Comparison of ENCODE assay signal across 9 mouse cellular contexts in the genomic region with DNA sequence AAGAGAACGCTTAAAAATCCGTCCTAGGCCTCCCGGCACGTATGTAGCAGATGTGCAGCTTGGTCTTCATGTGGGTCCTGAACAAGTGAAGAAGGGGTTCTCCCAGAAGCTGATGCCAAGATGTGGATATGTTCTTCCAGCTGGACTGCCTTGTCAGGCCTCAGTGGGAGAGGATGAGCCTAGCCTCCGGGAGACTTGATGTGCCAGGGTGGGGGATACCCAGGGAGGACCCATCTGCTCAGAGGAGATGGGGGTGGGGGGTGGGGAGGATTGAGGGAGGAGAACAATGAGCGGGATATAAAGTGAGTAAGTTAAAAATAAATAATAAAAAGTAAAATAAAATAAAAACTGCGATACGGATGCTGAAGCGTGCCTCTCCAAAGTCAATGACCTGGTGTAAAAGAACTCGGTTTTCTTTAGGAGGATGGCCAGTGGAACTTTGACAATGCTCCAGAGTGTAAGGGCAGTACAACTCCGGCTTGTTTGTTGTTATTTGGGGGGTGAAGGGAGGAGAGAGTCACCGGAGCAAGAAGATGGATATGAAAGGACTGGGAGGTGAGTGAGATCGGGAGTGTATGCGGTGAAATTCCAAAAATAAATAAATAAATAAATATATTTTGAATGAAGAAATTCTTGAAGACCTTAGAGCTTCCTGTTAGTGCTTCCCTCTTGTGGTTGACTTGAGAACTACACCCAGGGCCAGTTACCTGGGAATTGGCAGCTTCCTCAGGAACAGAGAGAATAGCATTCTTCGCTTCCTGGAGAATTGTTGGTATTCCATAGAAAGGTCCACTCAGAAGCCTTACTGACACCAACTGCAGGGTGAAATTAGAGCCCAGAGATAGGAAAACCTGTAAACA.
DNase-seq lines count a peak whose midpoint lies in the region; ATAC-seq and TF ChIP-seq lines count a peak whose summit lies in the region.
"Had no signal": no experiment of that assay in that cellular context is flagged by ENCODE, and none has a peak within 500 bp of the region (broad histone marks: within the 10 kb centered on the region; RNA-seq: fewer than 3 reads in every experiment).

No protein-coding gene starts in this region.

- no peak overlapping the region for H3K9ac ChIP-seq in forebrain, embryonic 13.5 days
- no peak overlapping the region for H3K9ac ChIP-seq in lung, postnatal 0 days (replicated peaks; ENCODE audit: low read depth)
- H3K9ac ChIP-seq: heart, embryonic 15.5 days had no signal

- TF ChIP-seq EP300 in lung, postnatal 0 days (IDR thresholded peaks at IDR 0.05) = no peak

- no peak overlapping the region for H3K4me2 ChIP-seq in forebrain, embryonic 13.5 days
- H3K4me2 ChIP-seq in lung, postnatal 0 days (replicated peaks; ENCODE audit: low read depth, low read length) = no peak overlapping the region
- H3K4me2 ChIP-seq: heart, embryonic 15.5 days had no signal

- 75% methylated on average over 15 of the region's 15 CpGs for WGBS in forebrain, embryonic 13.5 days
- WGBS in lung, postnatal 0 days = 66% methylated on average over 15 of the region's 15 CpGs

- H3K4me3 ChIP-seq in forebrain, embryonic 13.5 days = no peak overlapping the region
- no peak overlapping the region for H3K4me3 ChIP-seq in lung, postnatal 0 days (ENCODE audit: low read depth, low read length)
- H3K4me3 ChIP-seq: heart, embryonic 15.5 days had no signal

- H3K36me3 ChIP-seq in forebrain, embryonic 13.5 days (ENCODE audit: poor library complexity, severe bottlenecking) = peaks cover 35% of the 10 kb centered on the region
- H3K36me3 ChIP-seq in lung, postnatal 0 days (ENCODE audit: insufficient read depth, low read length) = no peaks in the 10 kb centered on the region
- H3K36me3 ChIP-seq: heart, embryonic 15.5 days had no signal

- H3K27ac ChIP-seq in forebrain, embryonic 13.5 days = no peak overlapping the region
- H3K27ac ChIP-seq in lung, postnatal 0 days (ENCODE audit: low read length) = no peak overlapping the region
- H3K27ac ChIP-seq: heart, embryonic 15.5 days had no signal

- peak; percentile 78 for TF ChIP-seq CTCF in lung, postnatal 0 days (IDR thresholded peaks at IDR 0.05)

- no peaks in the 10 kb centered on the region for H3K4me1 ChIP-seq in forebrain, embryonic 13.5 days
- H3K4me1 ChIP-seq in lung, postnatal 0 days (ENCODE audit: insufficient read depth, low read depth, low read length) = no peaks in the 10 kb centered on the region
- H3K4me1 ChIP-seq: heart, embryonic 15.5 days had no signal

- peak; percentile 61 for ATAC-seq in forebrain, embryonic 13.5 days
- ATAC-seq in lung, postnatal 0 days = no peak

- no peaks in the 10 kb centered on the region for H3K27me3 ChIP-seq in forebrain, embryonic 13.5 days
- no peaks in the 10 kb centered on the region for H3K27me3 ChIP-seq in lung, postnatal 0 days (replicated peaks; ENCODE audit: insufficient read depth, low read length)
- H3K27me3 ChIP-seq: heart, embryonic 15.5 days had no signal

- no peaks in the 10 kb centered on the region for H3K9me3 ChIP-seq in forebrain, embryonic 13.5 days (replicated peaks)
- no peaks in the 10 kb centered on the region for H3K9me3 ChIP-seq in lung, postnatal 0 days (ENCODE audit: low read length)
- H3K9me3 ChIP-seq: heart, embryonic 15.5 days had no signal

- DNase-seq in adrenal gland, adult 18-20 months (ENCODE audit: low spot score in 2 of 2) = peak; percentile 56 to 60
- no peak for DNase-seq in adrenal gland, adult 8-10 months
- DNase-seq in 416B (ENCODE audit: low read depth) = peak; percentile 43
- peak; percentile 11 for DNase-seq in c-Kit-negative CD71-positive TER-119-positive erythroid progenitor cells, embryonic 14.5 days (ENCODE audit: low read depth, low spot score)
- peak; percentile 65 for DNase-seq in kidney, adult 9 months
- DNase-seq in lung, postnatal 0 days (ENCODE audit: low spot score) = peak; percentile 58
- DNase-seq in right cerebral cortex, postnatal 14 days = peak; percentile 52
